Mouse (Mus musculus): ENCODE data around the gene Isg20l2. TPM values are rescaled to one million over a fixed set of nuclear protein-coding genes. Genes with fewer than 3 reads are reported as not detected.
"Not testable (repeated sequence)": the region's sequence is repeated elsewhere in the genome, so short reads cannot be mapped to it uniquely, and the experiment has no call there.

Isg20l2 gene
- polyA plus RNA-seq, 1 experiment from 2014 or later, result 63.0 TPM

DNA sequence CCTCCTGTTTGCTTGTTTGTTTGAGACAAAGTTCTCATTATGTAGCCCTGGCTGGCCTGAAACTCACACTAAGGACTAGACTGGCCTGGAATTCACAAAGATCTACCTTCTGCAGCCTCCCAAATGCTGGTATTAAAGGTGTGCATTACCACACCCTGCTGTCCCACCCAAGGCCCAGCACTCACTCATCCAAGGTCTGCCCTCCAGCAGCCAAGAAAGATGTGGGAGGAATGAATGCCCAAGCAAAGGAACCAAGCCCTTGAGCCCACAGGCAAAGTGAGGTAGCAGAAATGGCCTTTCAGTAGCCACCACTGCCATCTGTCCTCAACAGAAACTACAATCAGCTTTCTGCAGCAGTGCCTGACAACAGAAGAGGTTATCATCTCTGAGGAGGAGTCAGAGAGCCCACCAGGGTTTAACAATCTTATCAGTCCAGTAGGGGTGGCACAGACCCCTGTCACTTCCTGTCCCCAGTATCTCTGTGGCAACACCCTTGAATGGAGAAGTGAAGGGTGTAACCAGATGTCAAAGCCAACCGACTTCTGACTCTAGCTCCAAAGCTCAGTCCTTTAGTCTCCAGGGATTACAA lies 29.0 kb upstream of the Isg20l2 start:
- Histone ChIP-seq H3K4me3 (no peak overlapping the region), H3K27ac (no peak overlapping the region), H3K9me3 (no peaks in the 10 kb centered on the region), H3K27me3 (no peaks in the 10 kb centered on the region), H3K4me2 (no peak overlapping the region), H3K4me1 (no peaks in the 10 kb centered on the region), H3K36me3 (no peaks in the 10 kb centered on the region), H3K9ac (no peak overlapping the region)
- 24% methylated on average over 1 of the region's 1 CpGs for WGBS
- no peak for ATAC-seq (ENCODE audit: borderline replicate concordance, extremely low read depth, low FRiP score, low TSS enrichment)

DNA sequence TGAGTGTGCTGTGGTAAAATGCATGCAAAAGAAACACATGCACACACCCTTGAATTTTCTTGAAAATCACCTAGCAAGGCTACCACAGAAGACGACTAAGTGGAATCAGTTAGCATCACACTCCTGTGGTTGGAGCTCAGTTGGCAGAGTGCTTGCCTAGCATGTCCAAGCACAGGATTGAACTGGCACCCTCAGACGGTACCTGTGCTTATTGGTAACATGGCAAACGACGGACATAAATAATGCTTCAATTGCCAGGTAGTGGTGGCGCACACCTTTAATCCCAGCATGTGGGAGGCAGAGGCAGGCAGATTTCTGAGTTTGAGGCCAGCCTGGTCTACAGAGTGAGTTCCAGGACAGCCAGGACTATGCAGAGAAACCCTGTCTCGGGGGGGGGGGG lies 28.2 kb upstream of the Isg20l2 start:
- not testable (repeated sequence) for H3K4me1 ChIP-seq; ATAC-seq (ENCODE audit: borderline replicate concordance, extremely low read depth, low FRiP score, low TSS enrichment); H3K4me2 ChIP-seq; H3K27me3 ChIP-seq; H3K4me3 ChIP-seq; H3K36me3 ChIP-seq; H3K27ac ChIP-seq; H3K9ac ChIP-seq; H3K9me3 ChIP-seq
- 71% methylated on average over 6 of the region's 6 CpGs for WGBS

DNA sequence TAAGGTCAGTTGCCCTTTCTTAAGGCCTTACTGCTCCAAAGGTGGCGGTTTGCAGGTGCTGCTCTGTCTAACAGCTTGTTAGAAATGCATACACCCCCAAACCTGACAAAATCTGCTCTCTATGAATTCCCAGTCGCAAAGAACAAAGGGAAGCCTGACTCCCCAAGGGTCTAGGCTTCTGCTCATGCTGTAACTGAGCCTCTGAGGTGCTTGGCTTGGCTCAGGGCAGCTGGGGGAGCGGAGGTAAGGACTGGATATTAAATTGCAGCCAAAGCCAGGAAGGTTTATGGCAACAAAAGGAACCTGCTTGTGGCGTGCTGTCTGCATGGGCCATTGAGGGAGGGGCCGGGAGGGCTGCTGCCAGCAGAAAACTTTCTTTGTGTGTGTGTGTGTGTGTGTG lies 26.3 kb upstream of the Isg20l2 start:
- no peaks in the 10 kb centered on the region for H3K36me3 ChIP-seq
- no peak overlapping the region for H3K27ac ChIP-seq
- no peak overlapping the region for H3K4me2 ChIP-seq
- no peak for ATAC-seq (ENCODE audit: borderline replicate concordance, extremely low read depth, low FRiP score, low TSS enrichment)
- no peak overlapping the region for H3K4me3 ChIP-seq
- H3K9me3 ChIP-seq, result no peaks in the 10 kb centered on the region
- H3K9ac ChIP-seq, result no peak overlapping the region
- no peaks in the 10 kb centered on the region for H3K27me3 ChIP-seq
- WGBS, result 55% methylated on average over 5 of the region's 5 CpGs
- peaks cover 12% of the 10 kb centered on the region for H3K4me1 ChIP-seq

DNA sequence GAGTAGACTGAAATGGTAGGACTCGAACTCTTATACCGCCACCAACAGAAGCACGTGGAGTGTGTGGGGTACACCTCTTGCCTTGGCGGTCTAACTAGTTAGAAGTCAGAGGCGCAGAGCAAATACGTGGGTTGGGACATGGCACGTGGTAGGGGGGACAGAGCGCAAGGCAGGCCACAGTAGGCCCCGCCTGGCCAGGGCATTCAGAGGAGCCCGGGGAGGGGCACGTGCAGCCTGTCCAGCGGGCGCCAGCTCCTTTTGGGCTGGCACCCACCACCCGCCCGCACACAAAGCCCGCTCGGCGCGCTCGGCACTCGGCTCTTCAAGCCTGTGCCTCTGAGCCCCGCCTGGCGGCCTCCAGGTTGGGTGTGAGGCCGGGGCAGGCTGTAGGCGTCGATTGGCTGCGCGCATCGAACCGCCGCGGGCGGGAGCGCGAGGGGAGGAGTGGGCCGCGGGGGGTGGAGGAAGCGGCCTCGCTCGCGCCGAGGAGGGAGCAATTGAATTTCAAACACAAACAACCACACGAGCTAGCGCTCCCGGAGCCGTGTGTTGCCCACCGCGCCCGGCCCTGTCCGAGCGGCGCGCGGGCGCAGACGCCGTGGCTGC lies 24.1 kb upstream of the Isg20l2 start, which contains the start of gene Hdgf:
Hdgf (plus strand) TSS at position 442 of the 606 bp plus-strand sequence.
- Histone ChIP-seq H3K27ac (peak within 1 kb of the TSS; percentile 96), H3K9me3 (no peaks in the 10 kb centered on the region), H3K4me2 (peak within 1 kb of the TSS; percentile 74), H3K4me3 (peak within 1 kb of the TSS; percentile 91), H3K9ac (peak within 1 kb of the TSS; percentile 97), H3K27me3 (no peaks in the 10 kb centered on the region), H3K4me1 (peaks cover 33% of the 10 kb centered on the region), H3K36me3 (no peaks in the 10 kb centered on the region)
- ATAC-seq (ENCODE audit: borderline replicate concordance, extremely low read depth, low FRiP score, low TSS enrichment), result peak; percentile 94
- under 1% methylated on average over 55 of the region's 57 CpGs for WGBS

DNA sequence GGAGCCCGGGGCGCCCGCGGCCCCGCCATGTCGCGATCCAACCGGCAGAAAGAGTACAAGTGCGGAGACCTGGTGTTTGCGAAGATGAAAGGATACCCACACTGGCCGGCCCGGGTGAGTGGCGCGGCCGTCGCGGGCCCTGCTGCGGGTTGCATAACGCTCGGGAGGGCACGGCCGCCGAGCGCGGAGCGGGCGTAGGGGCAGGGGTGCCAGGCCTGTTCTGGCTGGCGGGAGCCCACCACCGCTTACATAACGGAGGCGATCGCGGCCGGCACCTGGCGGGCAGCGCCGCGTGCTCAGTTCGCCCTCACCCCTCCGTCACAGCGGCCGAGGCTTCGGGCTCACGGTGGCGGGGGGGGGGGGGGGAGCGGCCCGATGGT lies 23.5 kb upstream of the Isg20l2 start:
- WGBS, result under 1% methylated on average over 40 of the region's 47 CpGs
- Histone ChIP-seq H3K27me3 (no peaks in the 10 kb centered on the region), H3K9ac (peak overlapping the region; percentile 97), H3K9me3 (no peaks in the 10 kb centered on the region), H3K4me3 (peak overlapping the region; percentile 91), H3K4me1 (peaks cover 37% of the 10 kb centered on the region), H3K36me3 (no peaks in the 10 kb centered on the region), H3K27ac (peak overlapping the region; percentile 96), H3K4me2 (peak overlapping the region; percentile 74)
- peak; percentile 5; the same call in 1 of the 2 replicates for ATAC-seq (ENCODE audit: borderline replicate concordance, extremely low read depth, low FRiP score, low TSS enrichment)

DNA sequence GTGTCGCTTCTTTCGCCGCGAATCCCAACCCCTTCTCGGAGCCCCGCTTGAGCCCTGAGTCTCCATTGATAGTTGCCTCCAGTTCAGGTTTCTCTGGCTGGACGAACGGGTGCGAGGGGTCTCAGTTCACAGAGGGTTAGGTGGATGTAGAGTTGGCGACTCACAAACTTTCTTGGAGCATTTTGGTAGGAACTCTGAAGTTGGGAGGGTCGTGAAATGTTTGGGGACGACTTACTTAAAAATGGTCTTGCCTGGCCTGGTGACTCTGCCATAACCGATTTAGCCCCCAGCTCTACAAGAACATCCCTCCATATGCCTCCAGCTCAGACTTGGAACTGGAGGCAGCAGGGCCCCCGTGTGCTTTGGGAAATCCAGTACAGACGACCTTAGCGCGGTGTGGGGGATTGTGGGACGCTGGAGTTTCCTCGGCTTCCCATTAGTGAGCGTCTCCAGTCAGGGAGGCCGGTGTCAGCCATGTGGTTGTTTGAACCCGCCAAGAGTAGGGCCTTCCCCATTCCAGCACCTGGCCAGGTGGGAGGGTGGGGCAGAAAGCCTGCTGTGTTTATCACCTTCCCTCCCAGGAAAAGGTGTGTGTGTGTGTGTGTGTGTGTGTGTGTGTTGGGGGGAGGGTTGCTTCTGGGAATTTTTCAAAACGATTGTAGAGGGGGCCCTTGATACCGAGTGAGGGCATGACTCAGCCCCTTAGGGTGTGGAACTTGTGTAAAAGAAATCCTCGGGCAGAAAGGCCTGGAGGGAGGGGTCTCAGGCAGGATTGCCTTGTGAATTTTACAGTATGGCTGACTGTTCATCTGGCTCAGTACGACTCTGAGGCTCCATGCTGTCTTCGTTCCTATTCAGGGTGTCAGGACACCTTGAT lies 22.9 kb upstream of the Isg20l2 start:
- Histone ChIP-seq H3K4me3 (peak overlapping the region; percentile 91), H3K9ac (peak overlapping the region; percentile 97), H3K27ac (peak overlapping the region; percentile 96), H3K36me3 (no peaks in the 10 kb centered on the region), H3K4me2 (peak overlapping the region; percentile 74), H3K27me3 (no peaks in the 10 kb centered on the region), H3K9me3 (no peaks in the 10 kb centered on the region), H3K4me1 (peaks cover 41% of the 10 kb centered on the region)
- WGBS, result under 1% methylated on average over 27 of the region's 27 CpGs
- no peak; the same call in 1 of the 2 replicates for ATAC-seq (ENCODE audit: borderline replicate concordance, extremely low read depth, low FRiP score, low TSS enrichment)

- H3K4me3 ChIP-seq, result peak overlapping the region; percentile 91
- H3K27me3 ChIP-seq, result no peaks in the 10 kb centered on the region
- H3K9ac ChIP-seq, result peak overlapping the region; percentile 97
- H3K36me3 ChIP-seq, result peaks cover 2% of the 10 kb centered on the region
- H3K27ac ChIP-seq, result peak overlapping the region; percentile 96
- no peaks in the 10 kb centered on the region for H3K9me3 ChIP-seq
- peaks cover 41% of the 10 kb centered on the region for H3K4me1 ChIP-seq
- H3K4me2 ChIP-seq, result peak overlapping the region; percentile 74
- no peak for ATAC-seq (ENCODE audit: borderline replicate concordance, extremely low read depth, low FRiP score, low TSS enrichment)
- WGBS, result 0% methylated on average over 1 of the region's 1 CpGs
These were observed 22.2 kb upstream of the Isg20l2 start for GRCm38 (mm10) chr3:87907906-87908305.

GRCm38 (mm10) chr3:87909381-87909780 lies 20.7 kb upstream of the Isg20l2 start:
- 85% methylated on average over 2 of the region's 2 CpGs for WGBS

DNA sequence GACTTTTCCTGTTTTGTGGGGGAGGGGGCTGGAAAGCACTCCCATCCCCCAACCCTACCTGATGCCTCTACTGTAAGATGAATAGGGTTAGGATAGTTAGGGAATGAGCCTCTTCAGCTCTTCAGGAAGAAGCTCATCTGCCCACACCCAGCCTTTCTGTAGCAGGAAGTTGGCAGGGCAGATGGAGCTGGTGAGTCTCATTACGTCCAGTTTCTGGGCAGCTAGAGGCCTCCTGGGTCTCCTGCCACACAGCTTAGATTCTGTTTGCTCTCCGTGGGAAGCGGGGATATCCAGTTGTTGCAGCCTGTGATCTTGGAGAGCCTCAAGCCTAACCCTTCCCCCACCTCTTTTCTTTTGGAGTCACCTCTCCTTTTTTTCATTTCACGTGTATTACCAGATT lies 20.2 kb upstream of the Isg20l2 start:
- Histone ChIP-seq H3K4me2 (peak overlapping the region; percentile 74), H3K4me1 (peaks cover 41% of the 10 kb centered on the region), H3K27ac (peak overlapping the region; percentile 96), H3K9me3 (no peaks in the 10 kb centered on the region), H3K27me3 (no peaks in the 10 kb centered on the region), H3K4me3 (peak overlapping the region; percentile 40), H3K36me3 (peaks cover 22% of the 10 kb centered on the region), H3K9ac (peak overlapping the region; percentile 36)
- ATAC-seq (ENCODE audit: borderline replicate concordance, extremely low read depth, low FRiP score, low TSS enrichment), result no peak
- WGBS, result 11% methylated on average over 4 of the region's 4 CpGs

More at GRCm38 (mm10) chr3:87909381-87909780, 20.7 kb upstream of the Isg20l2 start:
- Histone ChIP-seq H3K36me3 (peaks cover 17% of the 10 kb centered on the region), H3K4me3 (peak overlapping the region; percentile 40; the same call in 1 of the 2 replicates), H3K9me3 (no peaks in the 10 kb centered on the region), H3K4me1 (peaks cover 41% of the 10 kb centered on the region), H3K27me3 (no peaks in the 10 kb centered on the region), H3K4me2 (peak overlapping the region; percentile 74), H3K9ac (no peak overlapping the region; the same call in 1 of the 2 replicates), H3K27ac (peak overlapping the region; percentile 96)
- no peak for ATAC-seq (ENCODE audit: borderline replicate concordance, extremely low read depth, low FRiP score, low TSS enrichment)

DNA sequence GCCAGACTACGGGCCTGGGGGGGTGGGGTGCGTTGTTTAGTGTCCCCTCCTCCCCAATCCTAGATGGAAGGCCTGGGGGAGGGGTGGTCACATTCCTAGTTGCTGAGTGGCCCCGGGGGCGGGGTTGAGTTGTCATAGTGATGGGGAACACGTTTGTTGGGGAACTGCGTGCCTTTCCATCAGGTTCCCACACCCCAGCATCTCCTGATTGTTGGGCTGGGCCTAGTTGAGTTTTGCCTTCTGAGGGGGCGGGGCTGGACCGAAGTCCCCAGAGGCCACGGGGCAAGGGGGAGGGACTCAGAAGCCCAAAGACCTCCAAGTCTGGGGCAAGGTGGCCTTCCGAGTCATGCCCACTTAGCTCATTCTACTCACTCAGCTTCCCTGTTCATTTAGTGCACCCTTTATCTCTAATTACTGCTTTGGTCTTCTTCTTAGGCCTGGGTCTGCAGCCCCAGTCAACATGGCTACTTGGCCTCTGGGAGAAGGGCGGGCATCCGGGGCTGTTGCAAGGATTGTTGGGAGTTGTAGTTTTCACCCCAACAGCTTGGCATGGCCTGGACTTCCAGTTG lies 19.5 kb upstream of the Isg20l2 start:
- Histone ChIP-seq H3K36me3 (peaks cover 28% of the 10 kb centered on the region), H3K4me2 (peak overlapping the region; percentile 74), H3K27me3 (no peaks in the 10 kb centered on the region), H3K4me1 (peaks cover 41% of the 10 kb centered on the region), H3K9ac (peak overlapping the region; percentile 36), H3K9me3 (no peaks in the 10 kb centered on the region), H3K27ac (peak overlapping the region; percentile 96), H3K4me3 (peak overlapping the region; percentile 40)
- ATAC-seq (ENCODE audit: borderline replicate concordance, extremely low read depth, low FRiP score, low TSS enrichment), result peak; percentile 29
- 8% methylated on average over 12 of the region's 12 CpGs for WGBS

GRCm38 (mm10) chr3:87913491-87913890 lies 16.6 kb upstream of the Isg20l2 start:
- H3K27ac ChIP-seq, result no peak overlapping the region
- peaks cover 33% of the 10 kb centered on the region for H3K4me1 ChIP-seq
- H3K4me2 ChIP-seq, result no peak overlapping the region
- H3K36me3 ChIP-seq, result peaks cover 48% of the 10 kb centered on the region
- ATAC-seq (ENCODE audit: borderline replicate concordance, extremely low read depth, low FRiP score, low TSS enrichment), result no peak
- H3K9ac ChIP-seq, result no peak overlapping the region
- H3K4me3 ChIP-seq, result no peak overlapping the region
- WGBS, result 72% methylated on average over 7 of the region's 7 CpGs
- no peaks in the 10 kb centered on the region for H3K9me3 ChIP-seq
- H3K27me3 ChIP-seq, result no peaks in the 10 kb centered on the region
